Mouse (Mus musculus): Measurements from ENCODE around the gene Thsd4.

GRCm38 (mm10) chr9:60506136-60506535 is 15.7 kb downstream of the Thsd4 start:
- TF ChIP-seq CTCF (IDR thresholded peaks at IDR 0.05; ENCODE audit: low read depth, low read length) = no peak
- TF ChIP-seq POLR2A (IDR thresholded peaks at IDR 0.05; ENCODE audit: extremely low read depth, insufficient read depth, low read length) = no peak
